Mouse (Mus musculus): ENCODE results near the gene Nckap1l.

DNA sequence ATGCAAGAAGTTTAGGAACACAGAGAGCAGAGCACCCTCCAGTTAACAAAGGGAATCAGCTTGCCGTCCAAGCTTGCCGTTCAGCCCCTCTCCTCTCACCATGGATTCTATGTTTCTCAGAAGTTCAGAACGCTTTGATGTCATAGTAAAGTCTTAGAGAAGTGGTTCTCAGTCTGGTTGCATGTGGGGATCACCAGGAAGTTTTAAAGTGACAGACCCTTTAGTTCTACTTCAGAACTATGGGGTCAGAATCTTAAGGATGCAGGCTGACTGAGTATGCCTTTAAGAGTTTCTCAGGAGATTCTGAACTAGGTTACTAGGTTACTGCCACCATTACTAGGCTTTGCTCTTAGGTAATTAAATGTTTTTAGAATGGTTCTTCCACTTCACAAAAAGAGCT, 5.2 kb upstream of the Nckap1l start, which contains the start of gene Gtsf2:
- TF ChIP-seq CTCF (IDR thresholded peaks at IDR 0.05 in 2 of 3, conservative IDR thresholded peaks at IDR 0.05 in 1 of 3; ENCODE audit: control insufficient read depth in 1 of 3, insufficient read depth in 1 of 3, low read depth in 2 of 3, low read length in 3 of 3, poor library complexity in 1 of 3, severe bottlenecking in 1 of 3) (no peak), POLR2A (IDR thresholded peaks at IDR 0.05; ENCODE audit: control insufficient read depth in 1 of 2, insufficient read depth in 1 of 2, low read depth in 1 of 2, low read length in 2 of 2, poor library complexity in 1 of 2) (no peak), NELFE (IDR thresholded peaks at IDR 0.05; ENCODE audit: low read depth, low read length) (no peak), TAL1 (IDR thresholded peaks at IDR 0.05; ENCODE audit: low read length) (no peak), CHD2 (IDR thresholded peaks at IDR 0.05; ENCODE audit: low read length) (no peak), USF1 (IDR thresholded peaks at IDR 0.05; ENCODE audit: low read depth, low read length) (no peak), TCF12 (IDR thresholded peaks at IDR 0.05; ENCODE audit: low read depth, low read length) (no peak), ZKSCAN1 (IDR thresholded peaks at IDR 0.05; ENCODE audit: low read depth, low read length) (no peak), EP300 (IDR thresholded peaks at IDR 0.05; ENCODE audit: low read depth in 1 of 2, low read length in 2 of 2) (no peak)

All from MEL (cell line).